Mouse (Mus musculus) lung, embryonic 15.5 days (tissue): Measurements from ENCODE around the gene Gm5565. TPM values are rescaled to one million over a fixed set of nuclear protein-coding genes. Genes with fewer than 3 reads are reported as not detected.
"Not testable (repeated sequence)": the region's sequence is repeated elsewhere in the genome, so short reads cannot be mapped to it uniquely, and the experiment has no call there.

ENCODE experiments used
- ATAC-seq: fragments of 200-750 bp; cut with Nextera tagmentation; 2 replicates; pipeline ENCODE4 v1.8.0; 2017; ENCODE audit warnings: moderate number of reproducible peaks, borderline replicate concordance; ENCODE audit not compliant: low FRiP score, low TSS enrichment; ENCODE audit errors: extremely low read depth
- H3K27ac ChIP-seq: fragments of 300-500 bp; sonication (generic); 2 replicates; pipeline ENCODE4 v1.5.1; 2015; ENCODE audit warnings: moderate library complexity, mild to moderate bottlenecking, inconsistent platforms
- H3K27me3 ChIP-seq: fragments of 300-500 bp; sonication (generic); 2 replicates; pipeline ENCODE4 v1.6.1; 2015; ENCODE audit warnings: inconsistent platforms
- H3K36me3 ChIP-seq: fragments of 300-500 bp; sonication (generic); 2 replicates; pipeline ENCODE4 v1.6.1; 2015; ENCODE audit warnings: inconsistent platforms
- H3K4me1 ChIP-seq: fragments of 300-500 bp; sonication (generic); 2 replicates; pipeline ENCODE4 v1.6.1; 2015; ENCODE audit warnings: inconsistent platforms
- H3K4me2 ChIP-seq: fragments of 300-500 bp; sonication (generic); 2 replicates; pipeline ENCODE4 v1.6.1; 2015; ENCODE audit warnings: inconsistent platforms, mild to moderate bottlenecking, moderate library complexity
- H3K4me3 ChIP-seq: fragments of 300-500 bp; sonication (generic); 2 replicates; pipeline ENCODE4 v1.5.1; 2015; ENCODE audit warnings: mild to moderate bottlenecking, inconsistent platforms
- H3K9ac ChIP-seq: fragments of 300-500 bp; sonication (generic); 2 replicates; pipeline ENCODE4 v1.6.1; 2015; ENCODE audit warnings: inconsistent platforms
- H3K9me3 ChIP-seq: fragments of 300-500 bp; sonication (generic); 2 replicates; pipeline ENCODE4 v1.6.1; 2016; ENCODE audit warnings: inconsistent platforms
- WGBS: fragments of 180-500 bp; shearing (Covaris S2); methylation state at CpG from one replicate; pipeline ENCODE4 v1.1.7; 2015; 5-methylcytosine and 5-hydroxymethylcytosine counted together
- polyA plus RNA-seq: library from polyadenylated mRNA; unstranded; fragments of >200 nt; fragmentation: Nextera tagmentation; extraction: Ambion mirVana; gene quantifications from 2 replicates; pipeline ENCODE4 v1.2.1, GENCODE M21; 2015

Gm5565 gene
- polyA plus RNA-seq, result not detected in 2 replicates

DNA sequence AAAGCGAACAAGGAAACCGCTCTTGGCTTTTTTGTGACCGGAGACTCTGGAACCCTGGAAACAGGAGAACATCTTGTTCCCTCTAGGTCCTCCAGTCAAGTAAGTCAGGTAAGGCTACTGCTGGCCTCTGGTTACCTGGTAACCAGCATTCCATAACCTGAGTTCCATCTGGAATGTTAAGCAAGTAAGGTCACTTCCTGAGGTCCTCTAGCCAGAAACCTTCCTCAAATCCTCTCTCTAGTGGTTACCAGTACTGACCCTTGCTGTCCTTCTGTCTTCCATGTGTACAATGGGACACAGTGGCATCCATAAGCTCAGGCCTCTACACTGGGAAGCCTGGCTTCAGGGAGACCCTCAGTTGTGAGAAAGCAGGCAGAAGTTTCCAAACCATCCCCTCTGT, at the start of gene Gm5565:
TSS of gene Gm5565 (minus strand) at position 101 of the 400 bp plus-strand sequence.
- WGBS, result 90% methylated on average over 3 of the region's 3 CpGs
- not testable (repeated sequence) for H3K27ac ChIP-seq, H3K27me3 ChIP-seq, H3K4me3 ChIP-seq, H3K4me2 ChIP-seq, H3K9ac ChIP-seq, H3K36me3 ChIP-seq, H3K9me3 ChIP-seq, H3K4me1 ChIP-seq, ATAC-seq

DNA sequence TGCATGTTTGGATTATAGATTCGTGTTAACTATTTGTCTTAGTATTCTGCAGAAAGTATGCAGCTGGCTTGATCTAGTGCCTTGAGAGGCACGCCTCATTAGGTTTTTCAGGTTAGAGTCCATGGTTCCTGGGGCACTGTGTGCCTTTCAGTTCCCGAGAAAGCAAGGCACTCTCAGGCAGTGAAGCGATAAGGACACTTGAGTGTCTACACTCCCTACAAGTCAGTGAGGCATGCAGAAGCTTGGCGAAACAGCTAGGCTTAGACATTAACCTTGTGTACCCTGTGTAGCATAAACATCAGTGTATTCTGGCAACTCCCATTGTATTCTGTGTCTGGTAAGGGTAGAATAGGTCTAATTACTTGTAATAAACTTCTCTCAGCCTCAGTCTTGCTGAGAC, 45.2 kb upstream of the Gm5565 start:
- Histone ChIP-seq H3K9me3 (no peaks in the 10 kb centered on the region), H3K4me2 (no peak overlapping the region), H3K27me3 (no peaks in the 10 kb centered on the region), H3K4me1 (no peaks in the 10 kb centered on the region), H3K27ac (no peak overlapping the region), H3K36me3 (peaks cover 69% of the 10 kb centered on the region), H3K4me3 (no peak overlapping the region), H3K9ac (no peak overlapping the region)
- WGBS, result 90% methylated on average over 5 of the region's 5 CpGs
- no peak for ATAC-seq

DNA sequence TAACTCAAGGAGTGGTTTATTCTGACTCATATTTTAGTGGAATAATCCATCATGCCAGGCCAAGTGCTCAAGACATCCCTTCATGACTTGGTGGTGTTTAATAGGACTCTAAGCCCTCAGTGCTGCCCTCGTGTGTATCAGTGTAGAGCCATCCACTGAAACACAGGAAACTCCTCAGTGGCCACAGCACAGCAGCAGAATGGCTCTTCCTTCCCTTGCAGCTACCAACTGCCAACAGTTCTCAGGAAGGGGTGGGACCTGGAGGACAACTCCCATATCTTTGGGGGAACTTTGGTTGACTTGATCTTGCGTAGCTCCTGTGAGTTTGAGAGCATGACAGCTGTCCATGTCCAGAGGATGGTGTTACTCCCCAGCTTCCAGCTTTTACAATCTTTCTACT, 43.6 kb upstream of the Gm5565 start:
- Histone ChIP-seq H3K4me1 (no peaks in the 10 kb centered on the region), H3K4me3 (no peak overlapping the region), H3K27ac (no peak overlapping the region), H3K27me3 (no peaks in the 10 kb centered on the region), H3K36me3 (peaks cover 58% of the 10 kb centered on the region), H3K4me2 (no peak overlapping the region), H3K9ac (no peak overlapping the region), H3K9me3 (no peaks in the 10 kb centered on the region)
- 79% methylated on average over 2 of the region's 2 CpGs for WGBS
- ATAC-seq, result no peak

DNA sequence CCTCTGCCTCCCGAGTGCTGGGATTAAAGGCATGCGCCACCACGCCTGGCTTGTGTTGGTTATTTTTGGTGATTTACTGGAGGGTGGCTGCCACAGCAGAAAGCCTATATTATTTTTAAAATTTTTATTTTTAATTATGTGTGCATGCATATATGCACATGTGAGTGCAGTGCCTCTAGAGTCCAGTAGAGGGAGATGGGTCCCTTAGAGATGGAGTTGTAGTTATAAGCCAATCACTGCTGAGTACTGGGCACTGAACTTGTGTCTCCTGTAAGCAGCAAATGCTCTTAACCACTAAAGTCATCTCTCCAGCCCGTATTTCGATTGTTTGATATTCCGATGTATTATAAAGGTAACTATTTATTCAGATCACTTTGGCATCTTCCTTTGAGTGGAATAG, 40.2 kb upstream of the Gm5565 start:
- ATAC-seq, result no peak
- H3K36me3 ChIP-seq, result peaks cover 27% of the 10 kb centered on the region
- H3K9ac ChIP-seq, result no peak overlapping the region
- no peak overlapping the region for H3K4me3 ChIP-seq
- H3K4me2 ChIP-seq, result no peak overlapping the region
- no peaks in the 10 kb centered on the region for H3K4me1 ChIP-seq
- H3K27ac ChIP-seq, result no peak overlapping the region
- whole genome bisulfite sequencing, result 98% methylated on average over 6 of the region's 6 CpGs
- H3K27me3 ChIP-seq, result no peaks in the 10 kb centered on the region
- H3K9me3 ChIP-seq, result no peaks in the 10 kb centered on the region

DNA sequence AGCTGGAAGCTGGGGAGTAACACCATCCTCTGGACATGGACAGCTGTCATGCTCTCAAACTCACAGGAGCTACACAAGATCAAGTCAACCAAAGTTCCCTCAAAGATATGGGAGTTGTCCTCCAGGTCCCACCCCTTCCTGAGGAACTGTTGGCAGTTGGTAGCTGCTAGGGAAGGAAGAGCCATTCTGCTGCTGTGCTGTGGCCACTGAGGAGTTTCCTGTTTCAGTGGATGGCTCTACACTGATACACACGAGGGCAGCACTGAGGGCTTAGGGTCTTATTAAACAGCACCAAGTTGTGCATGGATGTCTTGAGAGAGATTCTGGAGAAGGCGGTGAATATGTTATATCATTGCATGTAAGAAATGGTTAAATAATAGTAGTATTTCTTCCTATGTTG, 39.2 kb upstream of the Gm5565 start:
- no peaks in the 10 kb centered on the region for H3K27me3 ChIP-seq
- peaks cover 16% of the 10 kb centered on the region for H3K36me3 ChIP-seq
- H3K4me2 ChIP-seq, result no peak overlapping the region
- ATAC-seq, result no peak
- no peak overlapping the region for H3K27ac ChIP-seq
- WGBS, result 75% methylated on average over 2 of the region's 2 CpGs
- H3K4me3 ChIP-seq, result no peak overlapping the region
- no peak overlapping the region for H3K9ac ChIP-seq
- no peaks in the 10 kb centered on the region for H3K9me3 ChIP-seq
- H3K4me1 ChIP-seq, result no peaks in the 10 kb centered on the region

DNA sequence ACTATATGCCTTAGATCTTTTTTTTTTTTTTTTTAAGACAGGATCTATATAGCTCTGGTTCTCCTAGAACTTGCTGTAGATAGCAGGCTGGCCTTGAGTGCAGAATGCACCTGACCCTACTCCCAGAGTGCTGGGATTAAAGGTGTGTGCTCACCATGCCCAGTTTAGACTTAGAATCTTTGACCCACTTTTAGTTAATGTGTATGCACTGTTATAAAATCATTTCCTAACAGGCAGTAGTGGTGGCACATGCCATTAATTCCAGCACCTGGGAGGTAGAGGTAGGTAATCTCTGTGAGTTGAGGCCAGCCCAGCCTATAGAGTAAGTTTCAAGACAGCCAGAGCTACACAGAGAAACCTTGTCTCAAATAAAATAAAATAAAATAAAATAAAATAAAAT, 38.7 kb upstream of the Gm5565 start:
- ATAC-seq, result no peak
- no peaks in the 10 kb centered on the region for H3K4me1 ChIP-seq
- H3K9me3 ChIP-seq, result no peaks in the 10 kb centered on the region
- H3K4me2 ChIP-seq, result no peak overlapping the region
- H3K4me3 ChIP-seq, result no peak overlapping the region
- H3K9ac ChIP-seq, result no peak overlapping the region
- peaks cover 12% of the 10 kb centered on the region for H3K36me3 ChIP-seq
- no peaks in the 10 kb centered on the region for H3K27me3 ChIP-seq
- H3K27ac ChIP-seq, result no peak overlapping the region

DNA sequence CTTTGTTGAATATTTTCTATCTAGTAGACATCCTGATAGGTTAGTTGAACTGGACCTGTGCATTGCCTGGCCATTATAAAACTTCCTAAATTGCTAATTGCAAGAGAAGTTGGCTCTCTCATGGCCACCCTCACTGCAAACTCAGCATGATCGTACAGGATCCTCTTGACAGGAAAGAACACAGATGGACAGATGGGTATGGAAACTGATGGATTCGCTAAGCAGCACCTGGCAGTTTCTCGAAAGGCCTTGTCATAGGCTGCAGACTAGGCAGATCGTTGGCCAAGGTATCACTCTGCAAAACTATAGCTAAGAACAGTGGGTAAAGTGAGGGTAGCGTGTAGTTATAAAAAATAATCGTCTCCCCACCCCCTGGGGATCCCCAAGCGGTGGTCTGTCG, 33.0 kb upstream of the Gm5565 start:
- H3K27me3 ChIP-seq, result no peaks in the 10 kb centered on the region
- no peak overlapping the region for H3K4me2 ChIP-seq
- no peak overlapping the region for H3K9ac ChIP-seq
- no peaks in the 10 kb centered on the region for H3K9me3 ChIP-seq
- H3K4me3 ChIP-seq, result no peak overlapping the region
- no peaks in the 10 kb centered on the region for H3K4me1 ChIP-seq
- no peak for ATAC-seq
- H3K27ac ChIP-seq, result no peak overlapping the region
- no peaks in the 10 kb centered on the region for H3K36me3 ChIP-seq
- 83% methylated on average over 8 of the region's 8 CpGs for WGBS

DNA sequence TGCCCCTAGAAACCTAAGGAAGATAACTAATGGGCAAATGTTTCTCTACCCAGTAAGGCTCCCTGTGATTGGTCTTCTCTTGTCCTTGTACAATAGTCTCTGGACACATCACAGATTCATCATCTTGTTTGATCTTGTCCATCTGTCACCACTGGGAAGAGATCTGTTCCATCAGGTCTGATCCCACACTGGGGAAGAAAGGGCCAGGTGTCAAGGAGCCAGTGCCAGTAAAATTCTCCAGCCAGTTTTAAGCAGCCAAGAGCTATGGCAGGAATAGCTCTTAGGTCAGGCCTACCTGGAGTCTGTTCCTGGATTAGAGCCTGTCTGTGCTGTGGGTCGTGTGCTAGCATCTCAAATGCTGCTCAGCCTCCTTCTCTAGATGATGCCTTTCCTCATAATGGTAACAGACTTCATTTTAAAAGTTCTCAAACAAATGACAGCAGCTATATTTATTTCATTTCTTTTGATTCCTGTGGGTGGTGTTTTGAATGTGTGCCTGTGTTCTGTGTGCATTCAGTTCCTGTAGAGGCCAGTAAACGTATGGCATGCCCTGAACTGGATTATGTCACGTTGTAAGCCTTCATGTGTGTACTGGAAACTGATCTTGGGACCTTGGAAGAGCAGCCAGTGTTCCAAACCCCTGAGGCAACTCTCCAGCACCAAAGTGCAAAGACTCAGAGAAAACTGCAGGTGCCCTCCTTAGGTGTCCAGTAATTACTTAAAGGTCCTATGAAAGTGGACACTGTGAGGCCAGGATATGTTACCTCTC, 30.3 kb upstream of the Gm5565 start:
- no peaks in the 10 kb centered on the region for H3K27me3 ChIP-seq
- no peak for ATAC-seq
- no peak overlapping the region for H3K27ac ChIP-seq
- H3K4me3 ChIP-seq, result no peak overlapping the region
- 61% methylated on average over 3 of the region's 3 CpGs for WGBS
- H3K9me3 ChIP-seq, result no peaks in the 10 kb centered on the region
- no peaks in the 10 kb centered on the region for H3K4me1 ChIP-seq
- H3K36me3 ChIP-seq, result no peaks in the 10 kb centered on the region
- H3K9ac ChIP-seq, result no peak overlapping the region
- no peak overlapping the region for H3K4me2 ChIP-seq

DNA sequence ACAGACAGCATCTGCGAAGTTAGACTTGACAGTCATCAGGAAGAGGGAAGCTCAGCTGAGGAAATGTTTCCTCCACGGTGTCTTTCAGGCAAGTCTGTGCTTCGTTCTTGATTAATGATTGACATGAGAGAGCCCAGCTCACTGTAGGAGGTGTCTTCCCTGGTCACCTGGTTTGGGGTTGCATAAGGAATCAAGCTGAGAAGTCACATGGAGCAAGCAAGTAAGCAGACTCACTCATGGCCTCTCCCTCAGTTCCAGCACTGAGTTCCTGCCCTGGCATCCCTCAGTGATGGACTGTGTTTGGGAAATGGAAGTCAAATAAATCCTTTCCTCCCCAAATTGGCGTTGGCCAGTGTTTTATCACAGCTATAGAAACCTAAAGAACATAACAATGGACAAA, 29.8 kb upstream of the Gm5565 start:
- no peak overlapping the region for H3K4me3 ChIP-seq
- H3K4me1 ChIP-seq, result no peaks in the 10 kb centered on the region
- no peak overlapping the region for H3K9ac ChIP-seq
- H3K9me3 ChIP-seq, result no peaks in the 10 kb centered on the region
- no peak overlapping the region for H3K27ac ChIP-seq
- H3K4me2 ChIP-seq, result no peak overlapping the region
- WGBS, result 54% methylated on average over 4 of the region's 4 CpGs
- no peaks in the 10 kb centered on the region for H3K36me3 ChIP-seq
- ATAC-seq, result no peak
- no peaks in the 10 kb centered on the region for H3K27me3 ChIP-seq

DNA sequence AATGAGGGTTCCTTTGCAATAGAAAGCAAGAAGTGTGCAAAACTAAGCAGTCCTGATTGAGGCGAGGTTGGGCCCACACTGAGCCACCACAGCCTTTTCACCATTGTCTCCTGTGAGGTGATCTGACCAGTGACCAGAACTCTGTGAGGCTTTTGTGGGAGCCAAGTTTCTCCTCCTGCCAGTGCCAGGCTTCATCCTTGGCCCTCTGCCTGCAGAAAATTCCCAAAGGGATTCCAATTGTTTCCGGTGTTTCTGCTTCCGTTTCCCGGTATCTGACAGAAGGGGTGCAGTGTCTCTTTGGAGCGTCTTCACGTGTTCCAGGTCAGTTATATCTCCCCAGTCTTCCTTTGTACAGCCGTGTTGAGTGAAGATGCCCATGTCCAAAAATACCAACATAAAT, 28.4 kb upstream of the Gm5565 start:
- WGBS, result 84% methylated on average over 7 of the region's 7 CpGs
- no peak overlapping the region for H3K4me2 ChIP-seq
- no peak overlapping the region for H3K9ac ChIP-seq
- no peaks in the 10 kb centered on the region for H3K4me1 ChIP-seq
- no peaks in the 10 kb centered on the region for H3K27me3 ChIP-seq
- H3K4me3 ChIP-seq, result no peak overlapping the region
- no peaks in the 10 kb centered on the region for H3K9me3 ChIP-seq
- H3K27ac ChIP-seq, result no peak overlapping the region
- no peaks in the 10 kb centered on the region for H3K36me3 ChIP-seq
- no peak for ATAC-seq

DNA sequence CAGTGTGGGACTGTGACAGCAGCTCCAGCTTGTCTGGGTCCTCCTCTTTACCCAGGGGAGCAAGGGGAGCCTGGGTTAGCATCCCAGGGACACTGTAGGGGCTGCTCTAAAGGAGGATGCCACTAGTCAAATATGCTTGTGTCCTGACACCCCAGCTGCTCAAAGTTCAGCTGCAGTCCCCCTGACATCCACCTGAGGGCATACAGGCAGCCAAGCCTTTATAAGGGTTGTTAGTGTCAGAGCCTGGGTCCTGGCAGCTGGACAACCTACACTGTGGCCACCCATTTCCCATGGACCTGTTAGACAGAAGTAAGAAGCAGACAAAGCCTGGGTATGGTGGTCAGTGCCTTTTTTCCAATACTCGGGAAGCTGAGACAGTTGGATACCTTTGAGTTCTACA, 27.8 kb upstream of the Gm5565 start:
- no peak overlapping the region for H3K9ac ChIP-seq
- H3K4me3 ChIP-seq, result no peak overlapping the region
- no peak for ATAC-seq
- no peaks in the 10 kb centered on the region for H3K27me3 ChIP-seq
- H3K9me3 ChIP-seq, result no peaks in the 10 kb centered on the region
- no peak overlapping the region for H3K27ac ChIP-seq
- H3K36me3 ChIP-seq, result no peaks in the 10 kb centered on the region
- WGBS, result 68% methylated on average over 1 of the region's 1 CpGs
- H3K4me1 ChIP-seq, result no peaks in the 10 kb centered on the region
- no peak overlapping the region for H3K4me2 ChIP-seq

DNA sequence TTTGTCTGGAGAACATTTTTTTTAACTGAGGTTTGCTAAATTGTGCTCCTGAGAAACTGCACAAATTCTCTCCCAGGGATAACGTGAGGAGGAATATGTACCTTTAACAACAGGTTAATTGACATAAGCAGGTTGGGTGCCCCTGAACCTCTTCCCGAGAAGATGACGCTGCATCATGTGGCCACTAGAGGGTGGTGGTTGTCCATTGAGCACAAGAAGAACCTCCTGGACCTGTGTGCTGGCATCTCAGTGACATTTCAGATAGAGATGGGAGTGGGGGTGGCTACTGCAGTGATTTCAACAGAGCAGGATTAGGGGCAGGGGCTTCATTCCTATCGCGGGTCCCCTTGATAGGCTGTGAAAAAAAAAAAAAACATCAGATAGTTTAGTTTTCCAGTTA, 27.1 kb upstream of the Gm5565 start:
- H3K4me2 ChIP-seq, H3K9me3 ChIP-seq, H3K4me1 ChIP-seq, ATAC-seq, H3K27me3 ChIP-seq, H3K36me3 ChIP-seq, H3K27ac ChIP-seq, H3K4me3 ChIP-seq, H3K9ac ChIP-seq: not testable (repeated sequence)
- WGBS, result 18% methylated on average over 5 of the region's 5 CpGs

DNA sequence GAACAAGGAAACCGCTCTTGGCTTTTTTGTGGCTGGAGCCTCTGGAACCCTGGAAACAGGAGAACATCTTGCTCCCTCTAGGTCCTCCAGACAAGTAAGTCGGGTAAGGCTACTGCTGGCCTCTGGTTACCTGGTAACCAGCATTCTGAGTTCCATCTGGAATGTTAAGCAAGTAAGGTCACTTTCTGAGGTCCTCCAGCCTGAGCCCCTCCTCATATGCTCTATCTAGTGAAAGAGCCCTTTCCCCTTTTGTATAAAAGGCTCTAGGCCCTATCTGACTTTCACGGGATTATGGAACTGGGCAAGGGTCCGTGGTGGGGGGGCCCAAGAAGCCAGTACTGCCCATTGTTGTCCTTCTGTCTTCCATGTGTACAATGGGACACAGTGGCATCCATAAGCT, 24.9 kb upstream of the Gm5565 start, which contains the start of gene 1700001J03Rik:
TSS of gene 1700001J03Rik (minus strand) at position 101 of the 400 bp plus-strand sequence.
- WGBS, result 73% methylated on average over 4 of the region's 4 CpGs
- not testable (repeated sequence) for H3K9me3 ChIP-seq

More for the DNA sequence above, 24.9 kb upstream of the Gm5565 start, which contains the start of gene 1700001J03Rik:
- not testable (repeated sequence) for H3K27ac ChIP-seq, H3K4me2 ChIP-seq, H3K9ac ChIP-seq, H3K36me3 ChIP-seq, ATAC-seq, H3K4me3 ChIP-seq, H3K27me3 ChIP-seq, H3K4me1 ChIP-seq
